Mouse (Mus musculus) heart, embryonic 10.5 days (tissue): ENCODE measurements around the gene Crb1. TPM values are rescaled to one million over a fixed set of nuclear protein-coding genes. Genes with fewer than 3 reads are reported as not detected.

ENCODE experiments used
- DNase-seq: peaks from one replicate; pipeline ENCODE4 v3.0.0-alpha.2; 2017; ENCODE audit warnings: low spot score
- H3K27ac ChIP-seq: fragments of 300-500 bp; sonication (generic); 2 replicates; pipeline ENCODE4 v1.5.1; 2016; ENCODE audit warnings: mild to moderate bottlenecking
- H3K27me3 ChIP-seq: fragments of 300-500 bp; sonication (generic); 2 replicates; pipeline ENCODE4 v1.6.1; 2016; ENCODE audit warnings: mild to moderate bottlenecking; ENCODE audit not compliant: poor library complexity, insufficient read depth, severe bottlenecking
- H3K36me3 ChIP-seq: fragments of 300-500 bp; sonication (generic); 2 replicates; pipeline ENCODE4 v1.6.1; 2016; ENCODE audit warnings: mild to moderate bottlenecking, moderate library complexity
- H3K4me1 ChIP-seq: fragments of 300-500 bp; sonication (generic); 2 replicates; pipeline ENCODE4 v1.6.1; 2016; ENCODE audit warnings: mild to moderate bottlenecking
- H3K4me3 ChIP-seq: fragments of 300-500 bp; sonication (generic); 2 replicates; pipeline ENCODE4 v1.5.1; 2016; ENCODE audit warnings: mild to moderate bottlenecking, moderate library complexity
- H3K9me3 ChIP-seq: fragments of 300-500 bp; sonication (generic); 2 replicates; pipeline ENCODE4 v1.6.1; 2016; ENCODE audit warnings: mild to moderate bottlenecking, moderate library complexity
- WGBS: fragments of 180-500 bp; shearing (Covaris S2); methylation state at CpG from one replicate; pipeline ENCODE4 v1.1.7; 2016; 5-methylcytosine and 5-hydroxymethylcytosine counted together
- polyA plus RNA-seq: library from polyadenylated mRNA; unstranded; fragments of >200 nt; fragmentation: Nextera tagmentation; extraction: Ambion mirVana; gene quantifications from 2 replicates; pipeline ENCODE4 v1.2.1, GENCODE M21; 2016

The Crb1 gene
- polyA plus RNA-seq, 1 experiment from 2014 or later: 0.39 TPM

DNA sequence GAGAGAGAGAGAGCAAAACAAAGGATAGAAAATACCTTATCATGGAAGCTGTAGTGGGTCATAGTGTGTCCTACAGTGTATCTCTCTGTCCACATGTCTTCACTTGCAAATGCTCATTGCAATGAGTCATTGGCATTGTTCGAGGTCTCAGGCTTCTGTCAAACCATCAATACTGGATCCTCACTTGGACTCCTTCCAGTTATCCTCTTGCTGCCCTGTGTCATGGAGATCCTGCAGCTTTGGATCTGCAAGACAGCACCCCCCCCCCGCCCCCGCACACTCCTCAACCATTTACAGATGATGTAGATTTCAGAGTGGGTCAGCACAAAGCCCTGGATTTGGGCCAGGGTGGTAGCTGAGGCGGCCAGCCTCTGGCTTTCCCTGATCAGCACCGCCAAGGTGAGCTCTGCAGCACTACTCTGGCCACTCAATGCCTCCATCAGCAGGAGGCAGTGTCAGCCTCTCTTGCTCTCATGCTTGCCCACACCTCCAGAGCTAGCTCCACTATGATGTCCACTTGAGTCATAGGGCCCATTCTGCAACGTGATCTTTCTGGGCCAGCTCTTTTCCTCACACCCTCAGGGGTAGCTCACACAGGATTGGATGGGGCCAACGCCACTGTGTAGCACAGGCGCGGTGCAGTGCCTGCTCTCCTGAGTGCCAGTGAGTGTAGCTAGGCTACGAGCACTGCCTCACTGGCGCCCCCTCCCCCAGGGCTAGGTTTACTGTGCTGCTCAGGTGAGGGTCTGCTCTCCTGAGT lies 2.1 kb upstream of the Crb1 start:
- Histone ChIP-seq H3K9me3 (no peaks in the 10 kb centered on the region), H3K27ac (peak overlapping the region; percentile 42), H3K4me1 (peaks cover 15% of the 10 kb centered on the region), H3K4me3 (peak overlapping the region; percentile 27; the same call in 1 of the 2 replicates), H3K36me3 (no peaks in the 10 kb centered on the region), H3K27me3 (no peaks in the 10 kb centered on the region)
- peak; percentile 78 for DNase-seq
- WGBS: 16% methylated on average over 11 of the region's 11 CpGs

DNA sequence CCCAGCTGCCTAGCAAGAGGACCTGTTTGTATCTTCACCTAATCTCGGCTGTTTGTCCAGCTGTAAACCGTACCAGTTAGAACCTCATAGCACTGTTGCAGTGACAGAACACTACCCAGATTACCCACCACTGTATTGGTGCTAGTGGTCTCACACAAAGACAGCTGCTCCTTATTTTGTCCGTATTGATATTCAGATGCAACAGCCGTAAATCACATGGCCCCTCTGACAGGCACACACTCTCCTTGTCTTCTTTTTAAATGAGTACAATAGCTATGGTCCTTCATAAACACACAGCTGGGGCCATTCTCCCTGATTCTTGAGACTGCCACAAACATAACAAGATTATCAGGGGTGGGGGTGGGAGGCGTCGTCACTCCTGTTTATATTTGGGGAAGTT lies 1.0 kb downstream of the Crb1 start:
- Histone ChIP-seq H3K9me3 (no peaks in the 10 kb centered on the region), H3K4me3 (no peak overlapping the region), H3K27ac (no peak overlapping the region), H3K4me1 (peaks cover 15% of the 10 kb centered on the region), H3K36me3 (no peaks in the 10 kb centered on the region), H3K27me3 (no peaks in the 10 kb centered on the region)
- WGBS: 62% methylated on average over 6 of the region's 6 CpGs
- no peak for DNase-seq

DNA sequence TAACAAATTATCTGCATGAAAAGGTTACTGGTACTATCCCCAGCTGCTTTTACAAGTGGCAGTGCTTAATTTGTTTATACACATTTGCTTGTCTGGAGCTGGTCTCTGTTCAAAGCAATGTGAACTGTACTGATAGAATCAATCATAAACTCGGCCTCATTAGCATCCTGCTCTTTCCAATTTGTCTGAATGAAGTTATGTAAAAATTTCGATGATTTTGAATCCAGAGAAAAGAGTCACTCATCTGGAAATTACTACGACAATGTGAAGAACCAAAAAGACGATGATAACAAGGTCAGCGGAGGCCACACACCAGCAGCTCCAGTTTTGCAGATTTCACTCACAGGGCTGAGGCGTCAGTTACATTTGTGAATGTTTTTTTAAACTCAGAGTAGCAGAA lies 5.6 kb downstream of the Crb1 start:
- 68% methylated on average over 6 of the region's 6 CpGs for WGBS
- Histone ChIP-seq H3K36me3 (no peaks in the 10 kb centered on the region), H3K27ac (no peak overlapping the region), H3K9me3 (no peaks in the 10 kb centered on the region), H3K4me3 (no peak overlapping the region), H3K4me1 (no peaks in the 10 kb centered on the region), H3K27me3 (no peaks in the 10 kb centered on the region)
- no peak for DNase-seq

DNA sequence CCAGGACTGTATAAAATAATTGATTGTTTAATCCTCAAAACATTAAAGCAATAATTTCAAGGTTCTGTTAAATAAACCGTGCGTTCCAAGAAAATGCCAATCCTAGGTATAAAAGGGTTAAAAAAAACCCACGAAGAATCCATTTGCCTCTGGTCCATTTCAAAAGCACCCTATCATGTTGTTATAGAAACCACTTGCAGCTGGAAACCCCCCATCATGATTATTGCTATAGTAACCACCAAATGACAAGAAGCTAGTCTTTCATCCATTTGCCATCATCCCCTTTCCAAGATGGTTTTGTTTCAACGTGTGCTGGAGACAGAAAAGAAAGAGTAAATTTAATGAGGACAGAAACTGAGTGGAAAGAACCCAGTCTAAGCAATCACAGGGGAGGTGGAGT lies 28.3 kb downstream of the Crb1 start:
- no peaks in the 10 kb centered on the region for H3K9me3 ChIP-seq
- no peak for DNase-seq
- WGBS: 38% methylated on average over 4 of the region's 4 CpGs
- H3K36me3 ChIP-seq: no peaks in the 10 kb centered on the region
- H3K4me1 ChIP-seq: 0 out of 2 replicates have a peak, but pooled peaks cover 5% of the 10 kb centered on the region
- no peaks in the 10 kb centered on the region for H3K27me3 ChIP-seq
- H3K4me3 ChIP-seq: no peak overlapping the region
- no peak overlapping the region for H3K27ac ChIP-seq

DNA sequence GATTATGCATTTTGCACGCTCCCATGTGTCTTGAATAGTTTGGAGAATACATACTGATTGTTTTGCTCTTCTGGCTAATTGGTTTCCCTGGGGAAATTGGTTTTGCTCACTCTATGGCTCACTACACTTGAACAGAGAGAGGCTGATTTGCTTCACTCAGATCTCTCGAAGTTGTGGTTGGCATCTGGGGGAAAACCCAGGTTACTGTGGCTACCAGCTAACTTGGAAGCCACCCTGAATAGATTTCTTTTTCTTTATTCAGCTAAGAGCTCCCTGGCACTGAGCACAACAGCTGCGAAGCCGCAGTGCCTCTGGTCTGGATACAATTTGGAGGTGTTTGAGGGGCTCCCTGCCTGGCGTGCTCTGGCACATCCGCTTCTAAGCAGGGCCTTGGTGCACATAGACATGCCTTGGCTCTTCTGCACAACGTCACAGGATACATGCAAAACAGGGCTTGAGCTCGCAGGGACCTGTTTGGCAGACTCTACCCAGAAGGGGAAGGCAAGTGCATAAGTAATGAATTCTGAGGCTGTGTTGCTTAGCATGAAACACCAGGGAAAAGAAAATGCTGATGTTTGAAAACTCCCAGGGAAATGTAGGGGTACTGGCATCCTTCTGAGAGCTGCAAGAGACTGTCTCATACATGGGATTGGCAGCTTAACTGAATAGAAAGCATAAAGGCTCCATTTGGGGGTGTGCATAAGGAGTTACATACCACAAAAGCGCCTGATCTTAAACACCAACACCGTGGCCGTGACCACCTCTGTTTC lies 30.1 kb downstream of the Crb1 start:
- H3K4me3 ChIP-seq: no peak overlapping the region
- H3K9me3 ChIP-seq: no peaks in the 10 kb centered on the region
- 74% methylated on average over 11 of the region's 11 CpGs for WGBS
- H3K4me1 ChIP-seq: 0 out of 2 replicates have a peak, but pooled peaks cover 5% of the 10 kb centered on the region
- H3K27ac ChIP-seq: no peak overlapping the region
- no peak for DNase-seq
- H3K27me3 ChIP-seq: no peaks in the 10 kb centered on the region
- no peaks in the 10 kb centered on the region for H3K36me3 ChIP-seq

DNA sequence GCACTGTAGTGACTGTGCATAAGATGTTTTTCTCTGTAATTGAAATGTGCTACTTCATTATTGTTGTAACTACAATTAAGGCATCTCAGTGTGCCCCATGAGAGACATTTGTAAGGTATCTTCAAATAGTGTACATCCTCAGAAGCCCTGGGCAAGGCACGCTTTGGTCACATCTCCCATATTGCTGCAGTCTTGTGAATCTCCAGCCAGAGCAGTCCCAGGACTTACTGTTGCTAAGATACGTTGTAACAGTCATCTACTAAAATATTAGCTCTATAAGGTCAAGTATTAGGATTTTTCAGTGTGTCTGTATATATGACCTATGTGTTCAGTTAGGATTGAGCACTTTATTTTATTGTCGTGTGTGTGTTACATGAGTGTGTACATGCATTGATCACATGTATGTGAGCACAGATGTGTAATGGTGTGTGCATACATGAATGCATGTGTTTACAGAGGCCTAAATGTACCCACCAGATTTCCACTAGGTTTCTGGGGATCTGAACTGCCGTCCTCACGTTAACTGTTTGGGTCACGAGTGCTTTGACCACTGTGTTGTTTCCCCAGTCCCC lies 30.8 kb downstream of the Crb1 start:
- Histone ChIP-seq H3K27me3 (no peaks in the 10 kb centered on the region), H3K4me3 (no peak overlapping the region), H3K4me1 (0 out of 2 replicates have a peak, but pooled peaks cover 5% of the 10 kb centered on the region), H3K9me3 (no peaks in the 10 kb centered on the region), H3K27ac (no peak overlapping the region), H3K36me3 (no peaks in the 10 kb centered on the region)
- DNase-seq: no peak
- WGBS: 85% methylated on average over 6 of the region's 6 CpGs

DNA sequence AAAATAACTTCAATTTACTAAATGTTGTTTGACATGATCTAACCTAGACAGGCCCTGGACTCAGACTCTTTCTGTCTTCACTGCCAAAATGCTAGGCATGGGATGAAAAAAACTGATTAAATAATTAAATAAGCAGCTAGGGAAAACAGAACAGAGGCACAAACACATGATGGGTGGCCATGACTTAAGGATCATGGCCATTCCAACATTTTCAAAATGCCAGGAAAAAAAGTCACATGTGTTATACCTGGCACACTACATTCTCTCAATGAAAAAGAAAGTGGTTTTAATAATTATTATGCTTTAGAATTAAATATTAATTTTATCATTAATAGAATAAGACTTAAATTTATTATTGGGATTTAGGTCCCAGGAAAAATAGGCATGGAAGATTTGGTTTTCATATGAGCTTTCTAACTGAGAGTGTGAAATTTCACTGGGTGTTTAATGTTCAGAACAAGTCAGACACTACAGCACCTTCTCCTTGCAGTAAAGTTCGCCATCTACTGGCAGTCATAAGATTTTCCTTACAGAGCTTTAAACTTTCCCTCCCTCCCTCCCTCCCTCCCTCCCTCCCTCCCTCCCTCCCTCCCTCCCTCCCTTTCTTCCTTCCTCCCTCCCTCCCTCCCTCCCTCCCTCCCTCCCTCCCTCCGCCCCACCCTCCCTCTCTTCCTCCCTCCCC lies 36.6 kb downstream of the Crb1 start:
- H3K4me3 ChIP-seq: no peak overlapping the region
- no peaks in the 10 kb centered on the region for H3K9me3 ChIP-seq
- 12% methylated on average over 1 of the region's 2 CpGs for WGBS
- H3K4me1 ChIP-seq: no peaks in the 10 kb centered on the region
- H3K36me3 ChIP-seq: no peaks in the 10 kb centered on the region
- no peak for DNase-seq
- no peaks in the 10 kb centered on the region for H3K27me3 ChIP-seq
- H3K27ac ChIP-seq: no peak overlapping the region

DNA sequence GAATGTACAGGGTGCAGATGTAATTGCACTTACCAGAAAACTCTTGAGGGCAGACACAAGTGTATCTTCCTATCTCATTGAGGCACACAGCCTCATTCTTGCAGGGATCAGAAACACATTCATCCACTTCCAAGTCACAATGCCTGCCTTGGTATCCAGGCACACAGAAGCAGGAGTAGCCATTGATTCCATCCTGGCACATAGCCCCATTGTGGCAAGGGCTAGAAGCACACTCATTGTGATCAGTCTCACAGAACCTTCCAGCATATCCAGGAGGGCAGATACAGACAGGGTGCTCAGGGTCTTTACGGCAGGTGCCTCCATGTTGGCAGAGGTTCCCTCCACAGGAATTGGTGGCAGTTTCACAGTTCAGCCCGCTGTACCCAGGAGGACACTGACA lies 39.9 kb downstream of the Crb1 start:
- Histone ChIP-seq H3K36me3 (no peaks in the 10 kb centered on the region), H3K4me1 (no peaks in the 10 kb centered on the region), H3K27me3 (no peaks in the 10 kb centered on the region), H3K27ac (no peak overlapping the region), H3K9me3 (no peaks in the 10 kb centered on the region), H3K4me3 (no peak overlapping the region)
- WGBS: 71% methylated on average over 2 of the region's 2 CpGs
- DNase-seq: no peak

DNA sequence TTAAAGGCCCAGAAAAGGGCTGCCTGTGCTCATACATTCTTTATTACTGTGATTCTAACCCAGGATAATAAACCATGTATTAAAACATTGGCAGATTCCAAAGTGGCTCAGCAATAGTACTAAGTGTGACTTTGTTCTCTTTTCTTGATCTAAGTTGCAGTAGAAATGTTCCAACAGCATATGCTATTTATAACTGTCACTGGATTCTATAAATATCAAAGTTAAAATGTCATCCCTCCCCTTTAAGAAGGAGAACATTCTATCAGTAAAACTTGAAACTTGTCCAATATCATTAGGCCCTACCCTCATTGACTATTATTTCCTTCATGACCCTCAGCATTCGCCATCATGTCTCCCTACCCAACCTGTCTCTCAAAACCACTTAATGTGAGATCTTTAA lies 48.1 kb downstream of the Crb1 start:
- Histone ChIP-seq H3K4me1 (no peaks in the 10 kb centered on the region), H3K27me3 (no peaks in the 10 kb centered on the region), H3K4me3 (no peak overlapping the region), H3K9me3 (no peaks in the 10 kb centered on the region), H3K27ac (no peak overlapping the region), H3K36me3 (no peaks in the 10 kb centered on the region)
- no peak for DNase-seq
- 81% methylated on average over 1 of the region's 1 CpGs for WGBS

DNA sequence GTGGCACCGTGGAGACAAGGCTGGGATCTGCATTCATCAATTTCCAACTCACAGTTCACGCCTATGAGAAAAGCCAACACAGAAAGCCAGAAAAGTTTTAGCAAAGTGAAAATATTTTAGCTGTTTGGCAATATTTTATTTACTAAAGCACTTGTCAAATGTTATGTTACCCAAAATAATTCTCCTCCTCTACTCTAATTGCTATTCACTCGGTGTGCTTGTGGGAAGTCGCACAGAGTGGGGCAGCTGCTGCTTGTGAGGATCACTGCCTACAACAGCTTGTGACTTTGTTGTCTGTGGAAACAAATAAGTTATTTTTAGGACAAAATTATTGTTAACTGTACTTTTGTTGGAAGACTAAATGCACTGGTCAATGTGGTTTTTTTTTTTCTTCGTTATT lies 48.6 kb downstream of the Crb1 start:
- DNase-seq: no peak
- H3K27me3 ChIP-seq: no peaks in the 10 kb centered on the region
- H3K36me3 ChIP-seq: no peaks in the 10 kb centered on the region
- no peaks in the 10 kb centered on the region for H3K4me1 ChIP-seq
- no peak overlapping the region for H3K27ac ChIP-seq
- no peak overlapping the region for H3K4me3 ChIP-seq
- 80% methylated on average over 5 of the region's 5 CpGs for WGBS
- no peaks in the 10 kb centered on the region for H3K9me3 ChIP-seq

DNA sequence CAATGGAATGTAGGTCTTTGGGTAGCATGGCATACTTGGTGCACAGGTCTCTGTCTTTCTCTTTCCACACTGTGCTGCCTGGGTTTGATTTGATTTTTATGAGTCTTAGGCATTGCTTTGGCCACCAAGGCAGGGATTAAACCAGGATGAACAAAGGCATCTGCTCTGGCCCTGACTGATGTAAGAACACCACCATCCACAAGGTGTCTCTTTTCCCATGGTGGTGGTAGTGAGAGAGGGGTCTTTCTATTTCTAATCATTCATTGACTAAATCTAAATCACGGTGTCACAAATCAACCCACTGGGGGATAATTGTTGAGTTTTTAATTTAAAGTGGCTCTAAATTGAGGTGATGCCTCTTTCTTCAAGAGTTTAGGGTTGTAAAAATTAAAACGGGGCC lies 51.5 kb downstream of the Crb1 start:
- no peak for DNase-seq
- H3K4me1 ChIP-seq: no peaks in the 10 kb centered on the region
- H3K36me3 ChIP-seq: no peaks in the 10 kb centered on the region
- H3K4me3 ChIP-seq: no peak overlapping the region
- WGBS: 65% methylated on average over 2 of the region's 2 CpGs
- no peak overlapping the region for H3K27ac ChIP-seq
- no peaks in the 10 kb centered on the region for H3K9me3 ChIP-seq
- no peaks in the 10 kb centered on the region for H3K27me3 ChIP-seq

DNA sequence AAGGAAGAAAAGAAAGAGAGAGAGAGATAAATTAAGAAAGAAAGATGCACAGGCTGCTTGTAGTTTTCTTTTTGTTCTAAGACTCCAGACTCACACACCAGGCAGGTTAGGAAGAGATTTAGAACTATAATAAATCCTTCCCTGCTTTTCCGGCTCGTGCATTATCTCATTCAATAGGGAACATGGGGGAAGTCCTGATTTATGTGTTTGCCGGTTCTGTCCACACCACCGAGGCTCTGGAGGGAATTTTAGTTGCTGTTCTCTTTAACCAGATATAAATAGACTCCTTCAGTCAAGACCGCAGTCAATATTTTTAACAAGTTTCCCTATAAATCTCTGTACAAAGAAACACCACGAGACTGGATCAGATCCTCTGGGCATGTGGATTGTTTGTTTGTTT lies 57.1 kb downstream of the Crb1 start:
- no peak for DNase-seq
- H3K9me3 ChIP-seq: no peaks in the 10 kb centered on the region
- no peaks in the 10 kb centered on the region for H3K4me1 ChIP-seq
- no peak overlapping the region for H3K27ac ChIP-seq
- 69% methylated on average over 6 of the region's 6 CpGs for WGBS
- no peaks in the 10 kb centered on the region for H3K27me3 ChIP-seq
- no peaks in the 10 kb centered on the region for H3K36me3 ChIP-seq
- no peak overlapping the region for H3K4me3 ChIP-seq
